Mouse (Mus musculus) forebrain, embryonic 10.5 days (tissue): ENCODE results near the gene Adprm. TPM values are rescaled to one million over a fixed set of nuclear protein-coding genes. Genes with fewer than 3 reads are reported as not detected.
"Not testable (repeated sequence)": the region's sequence is repeated elsewhere in the genome, so short reads cannot be mapped to it uniquely, and the experiment has no call there.

Experiments
- DNase-seq: peaks from one replicate; pipeline ENCODE4 v3.0.0-alpha.2; 2017; ENCODE audit warnings: low spot score; ENCODE audit errors: extremely low spot score
- H3K27ac ChIP-seq: fragments of 300-500 bp; sonication (generic); 2 replicates; pipeline ENCODE4 v1.5.1; 2016; ENCODE audit warnings: mild to moderate bottlenecking
- H3K27me3 ChIP-seq: fragments of 300-500 bp; sonication (generic); 2 replicates; pipeline ENCODE4 v1.6.1; 2016; ENCODE audit warnings: mild to moderate bottlenecking; ENCODE audit not compliant: poor library complexity, severe bottlenecking
- H3K36me3 ChIP-seq: fragments of 300-500 bp; sonication (generic); replicated peaks from 2 replicates; pipeline ENCODE4 v1.6.1; 2016; ENCODE audit warnings: mild to moderate bottlenecking, moderate library complexity
- H3K4me1 ChIP-seq: fragments of 300-500 bp; sonication (generic); 2 replicates; pipeline ENCODE4 v1.6.1; 2016
- H3K4me3 ChIP-seq: fragments of 300-500 bp; sonication (generic); 2 replicates; pipeline ENCODE4 v1.5.1; 2016; ENCODE audit warnings: mild to moderate bottlenecking, moderate library complexity
- H3K9me3 ChIP-seq: fragments of 300-500 bp; sonication (generic); 2 replicates; pipeline ENCODE4 v1.6.1; 2016; ENCODE audit warnings: mild to moderate bottlenecking, moderate library complexity
- WGBS: fragments of 180-500 bp; shearing (Covaris S2); methylation state at CpG from one replicate; pipeline ENCODE4 v1.1.7; 2016; 5-methylcytosine and 5-hydroxymethylcytosine counted together
- polyA plus RNA-seq: library from polyadenylated mRNA; unstranded; fragments of >200 nt; fragmentation: Nextera tagmentation; extraction: Ambion mirVana; gene quantifications from 2 replicates; pipeline ENCODE4 v1.2.1, GENCODE M21; 2016

The Adprm gene
- 28.5 TPM in 2 replicates for polyA plus RNA-seq

- peak; percentile 86 for DNase-seq
- WGBS: under 1% methylated on average over 50 of the region's 50 CpGs
- Histone ChIP-seq H3K9me3 (no peaks in the 10 kb centered on the region), H3K36me3 (peaks cover 47% of the 10 kb centered on the region), H3K4me3 (peak within 1 kb of the TSS; percentile 80), H3K4me1 (peaks cover 20% of the 10 kb centered on the region), H3K27me3 (no peaks in the 10 kb centered on the region), H3K27ac (peak within 1 kb of the TSS; percentile 89)
These were observed at the start of gene Adprm, which contains the start of gene Sco1 for GRCm38 (mm10) chr11:67052321-67052952. Adprm (minus strand) TSS chr11:67052594. Sco1 (plus strand) TSS chr11:67052670.

- 30% methylated on average over 8 of the region's 8 CpGs for WGBS
- H3K4me3 ChIP-seq: no peak overlapping the region
- H3K27ac ChIP-seq: no peak overlapping the region
- no peaks in the 10 kb centered on the region; the same call in 1 of the 2 replicates for H3K27me3 ChIP-seq
- peaks cover 14% of the 10 kb centered on the region for H3K4me1 ChIP-seq
- no peaks in the 10 kb centered on the region for H3K36me3 ChIP-seq
- no peak for DNase-seq
- H3K9me3 ChIP-seq: no peaks in the 10 kb centered on the region
These were observed 49.3 kb upstream of the Adprm start for GRCm38 (mm10) chr11:67101713-67102112.

GRCm38 (mm10) chr11:67100169-67100568, 47.8 kb upstream of the Adprm start:
- H3K4me3 ChIP-seq: no peak overlapping the region
- H3K36me3 ChIP-seq: no peaks in the 10 kb centered on the region
- H3K27me3 ChIP-seq: peaks cover 5% of the 10 kb centered on the region; the same call in 1 of the 2 replicates
- H3K4me1 ChIP-seq: peaks cover 5% of the 10 kb centered on the region; the same call in 1 of the 2 replicates
- WGBS: 41% methylated on average over 6 of the region's 6 CpGs
- DNase-seq: no peak
- no peak overlapping the region for H3K27ac ChIP-seq
- H3K9me3 ChIP-seq: no peaks in the 10 kb centered on the region

GRCm38 (mm10) chr11:67099241-67099640, 46.8 kb upstream of the Adprm start:
- H3K4me1 ChIP-seq: no peaks in the 10 kb centered on the region
- no peaks in the 10 kb centered on the region for H3K36me3 ChIP-seq
- H3K27me3 ChIP-seq: peaks cover 11% of the 10 kb centered on the region
- H3K27ac ChIP-seq: no peak overlapping the region
- H3K9me3 ChIP-seq: no peaks in the 10 kb centered on the region
- H3K4me3 ChIP-seq: no peak overlapping the region
- WGBS: 96% methylated on average over 16 of the region's 16 CpGs
- DNase-seq: no peak

- no peaks in the 10 kb centered on the region for H3K9me3 ChIP-seq
- no peak for DNase-seq
- WGBS: 90% methylated on average over 11 of the region's 11 CpGs
- no peak overlapping the region for H3K4me3 ChIP-seq
- no peaks in the 10 kb centered on the region for H3K4me1 ChIP-seq
- H3K27me3 ChIP-seq: peaks cover 12% of the 10 kb centered on the region
- H3K36me3 ChIP-seq: no peaks in the 10 kb centered on the region
- H3K27ac ChIP-seq: no peak overlapping the region
These were observed 46.0 kb upstream of the Adprm start for GRCm38 (mm10) chr11:67098427-67098826.

- DNase-seq: no peak
- no peaks in the 10 kb centered on the region for H3K36me3 ChIP-seq
- no peak overlapping the region for H3K27ac ChIP-seq
- WGBS: 92% methylated on average over 10 of the region's 10 CpGs
- H3K4me1 ChIP-seq: no peaks in the 10 kb centered on the region
- no peak overlapping the region for H3K4me3 ChIP-seq
- H3K27me3 ChIP-seq: peaks cover 12% of the 10 kb centered on the region
- no peaks in the 10 kb centered on the region for H3K9me3 ChIP-seq
These were observed 45.3 kb upstream of the Adprm start for GRCm38 (mm10) chr11:67097709-67098108.

GRCm38 (mm10) chr11:67094470-67094869, 42.1 kb upstream of the Adprm start:
- no peaks in the 10 kb centered on the region for H3K9me3 ChIP-seq
- 82% methylated on average over 29 of the region's 29 CpGs for WGBS
- DNase-seq: no peak

GRCm38 (mm10) chr11:67093652-67094051, 41.3 kb upstream of the Adprm start:
- H3K27me3 ChIP-seq: peaks cover 12% of the 10 kb centered on the region
- no peak overlapping the region for H3K27ac ChIP-seq
- H3K36me3 ChIP-seq: no peaks in the 10 kb centered on the region
- H3K9me3 ChIP-seq: no peaks in the 10 kb centered on the region
- H3K4me3 ChIP-seq: no peak overlapping the region
- no peaks in the 10 kb centered on the region for H3K4me1 ChIP-seq
- 95% methylated on average over 5 of the region's 5 CpGs for WGBS
- DNase-seq: no peak

More at GRCm38 (mm10) chr11:67094470-67094869, 42.1 kb upstream of the Adprm start:
- Histone ChIP-seq H3K4me1 (no peaks in the 10 kb centered on the region), H3K27me3 (peaks cover 12% of the 10 kb centered on the region), H3K4me3 (no peak overlapping the region), H3K36me3 (no peaks in the 10 kb centered on the region), H3K27ac (no peak overlapping the region)

GRCm38 (mm10) chr11:67093201-67093600, 40.8 kb upstream of the Adprm start:
- 83% methylated on average over 9 of the region's 9 CpGs for WGBS
- H3K4me3 ChIP-seq: no peak overlapping the region
- no peak for DNase-seq
- no peaks in the 10 kb centered on the region for H3K9me3 ChIP-seq
- no peak overlapping the region for H3K27ac ChIP-seq
- H3K27me3 ChIP-seq: peaks cover 12% of the 10 kb centered on the region
- H3K4me1 ChIP-seq: no peaks in the 10 kb centered on the region
- H3K36me3 ChIP-seq: no peaks in the 10 kb centered on the region

- not testable (repeated sequence) for H3K9me3 ChIP-seq, H3K27ac ChIP-seq, H3K36me3 ChIP-seq, DNase-seq, H3K4me3 ChIP-seq, H3K4me1 ChIP-seq
- peaks cover 12% of the 10 kb centered on the region for H3K27me3 ChIP-seq
- WGBS: 90% methylated on average over 12 of the region's 12 CpGs
These were observed 40.0 kb upstream of the Adprm start for GRCm38 (mm10) chr11:67092354-67092753.

GRCm38 (mm10) chr11:67087225-67087624, 34.8 kb upstream of the Adprm start:
- WGBS: 86% methylated on average over 12 of the region's 12 CpGs
- DNase-seq: no peak
- H3K4me3 ChIP-seq: no peak overlapping the region
- peaks cover 42% of the 10 kb centered on the region for H3K27me3 ChIP-seq
- H3K9me3 ChIP-seq: peaks cover 5% of the 10 kb centered on the region; the same call in 1 of the 2 replicates
- H3K4me1 ChIP-seq: 0 out of 2 replicates have a peak, but pooled peaks cover 2% of the 10 kb centered on the region
- H3K27ac ChIP-seq: no peak overlapping the region
- no peaks in the 10 kb centered on the region for H3K36me3 ChIP-seq

- H3K36me3 ChIP-seq: no peaks in the 10 kb centered on the region
- peaks cover 8% of the 10 kb centered on the region for H3K4me1 ChIP-seq
- H3K4me3 ChIP-seq: no peak overlapping the region
- H3K27me3 ChIP-seq: peaks cover 45% of the 10 kb centered on the region
- no peak overlapping the region for H3K27ac ChIP-seq
- DNase-seq: no peak
- peaks cover 5% of the 10 kb centered on the region; the same call in 1 of the 2 replicates for H3K9me3 ChIP-seq
- 63% methylated on average over 9 of the region's 9 CpGs for WGBS
These were observed 34.2 kb upstream of the Adprm start for GRCm38 (mm10) chr11:67086467-67087164.

- DNase-seq: peak; percentile 71
- Histone ChIP-seq H3K36me3 (no peaks in the 10 kb centered on the region), H3K4me1 (peaks cover 19% of the 10 kb centered on the region), H3K4me3 (no peak overlapping the region), H3K27me3 (peaks cover 49% of the 10 kb centered on the region), H3K9me3 (peaks cover 5% of the 10 kb centered on the region; the same call in 1 of the 2 replicates), H3K27ac (no peak overlapping the region)
- WGBS: 8% methylated on average over 6 of the region's 6 CpGs
These were observed 33.1 kb upstream of the Adprm start for GRCm38 (mm10) chr11:67085489-67085888.
